Mouse (Mus musculus): ENCODE measurements around the gene Ksr1. TPM values are rescaled to one million over a fixed set of nuclear protein-coding genes. Genes with fewer than 3 reads are reported as not detected.
"Not testable (repeated sequence)": the region's sequence is repeated elsewhere in the genome, so short reads cannot be mapped to it uniquely, and the experiment has no call there.

Ksr1 gene
- polyA plus RNA-seq, 1 experiment from 2014 or later, result 6.0 TPM

GRCm38 (mm10) chr11:79003769-79004638 lies 142.2 kb downstream of the Ksr1 start:
- DNase-seq (ENCODE audit: low spot score) (peak; percentile 48), ATAC-seq (replicated peaks; ENCODE audit: low FRiP score, low TSS enrichment, low read depth) (no peak)
- no peak overlapping the region for H3K4me3 ChIP-seq (ENCODE audit: low read depth, low read length)
- H3K9ac ChIP-seq (ENCODE audit: low read length), result no peak overlapping the region
- WGBS, result 71% methylated on average over 10 of the region's 10 CpGs
- no peaks in the 10 kb centered on the region for H3K36me3 ChIP-seq (ENCODE audit: control insufficient read depth, insufficient read depth, low read length)
- peaks cover 17% of the 10 kb centered on the region for H3K4me1 ChIP-seq (replicated peaks; ENCODE audit: control insufficient read depth, insufficient read depth, low read length)
- no peak overlapping the region for H3K4me2 ChIP-seq (ENCODE audit: low read length)
- H3K27me3 ChIP-seq (replicated peaks; ENCODE audit: control insufficient read depth, insufficient read depth, low read length), result no peaks in the 10 kb centered on the region
- no peaks in the 10 kb centered on the region for H3K9me3 ChIP-seq (ENCODE audit: control insufficient read depth, low read length)
- peak overlapping the region; percentile 62; the same call in 1 of the 2 replicates for H3K27ac ChIP-seq (ENCODE audit: low read depth)

- no peaks in the 10 kb centered on the region for H3K9me3 ChIP-seq (ENCODE audit: control insufficient read depth, low read length)
- ATAC-seq (replicated peaks; ENCODE audit: low FRiP score, low TSS enrichment, low read depth), result 0 out of 2 replicates have a peak, but pooled peaks have one; percentile 22
- WGBS, result 52% methylated on average over 11 of the region's 11 CpGs
- no peak overlapping the region for H3K4me3 ChIP-seq (ENCODE audit: low read depth, low read length)
- H3K27me3 ChIP-seq (replicated peaks; ENCODE audit: control insufficient read depth, insufficient read depth, low read length), result no peaks in the 10 kb centered on the region
- peaks cover 14% of the 10 kb centered on the region for H3K4me1 ChIP-seq (replicated peaks; ENCODE audit: control insufficient read depth, insufficient read depth, low read length)
- H3K36me3 ChIP-seq (ENCODE audit: control insufficient read depth, insufficient read depth, low read length), result no peaks in the 10 kb centered on the region
- no peak overlapping the region for H3K9ac ChIP-seq (ENCODE audit: low read length)
- H3K4me2 ChIP-seq (ENCODE audit: low read length), result no peak overlapping the region
- H3K27ac ChIP-seq (ENCODE audit: low read depth), result peak overlapping the region; percentile 62
- DNase-seq (ENCODE audit: low spot score), result no peak
Observed at GRCm38 (mm10) chr11:79003053-79003768, 143.0 kb downstream of the Ksr1 start.

- H3K27me3 ChIP-seq (replicated peaks; ENCODE audit: control insufficient read depth, insufficient read depth, low read length), result no peaks in the 10 kb centered on the region
- ATAC-seq (replicated peaks; ENCODE audit: low FRiP score, low TSS enrichment, low read depth), result peak; percentile 63; the same call in 1 of the 2 replicates
Observed at GRCm38 (mm10) chr11:79002551-79002951, 143.7 kb downstream of the Ksr1 start.

GRCm38 (mm10) chr11:79001871-79002270 lies 144.3 kb downstream of the Ksr1 start:
- 75% methylated on average over 4 of the region's 4 CpGs for WGBS
- no peaks in the 10 kb centered on the region for H3K27me3 ChIP-seq (replicated peaks; ENCODE audit: control insufficient read depth, insufficient read depth, low read length)
- no peak for ATAC-seq (replicated peaks; ENCODE audit: low FRiP score, low TSS enrichment, low read depth)
- H3K4me1 ChIP-seq (replicated peaks; ENCODE audit: control insufficient read depth, insufficient read depth, low read length), result peaks cover 13% of the 10 kb centered on the region
- H3K9ac ChIP-seq (ENCODE audit: low read length), result no peak overlapping the region
- no peak overlapping the region for H3K4me2 ChIP-seq (ENCODE audit: low read length)
- no peaks in the 10 kb centered on the region for H3K36me3 ChIP-seq (ENCODE audit: control insufficient read depth, insufficient read depth, low read length)
- H3K27ac ChIP-seq (ENCODE audit: low read depth), result no peak overlapping the region; the same call in 1 of the 2 replicates
- no peak overlapping the region for H3K4me3 ChIP-seq (ENCODE audit: low read depth, low read length)
- DNase-seq (ENCODE audit: low spot score), result no peak
- no peaks in the 10 kb centered on the region for H3K9me3 ChIP-seq (ENCODE audit: control insufficient read depth, low read length)

More at GRCm38 (mm10) chr11:79002551-79002951, 143.7 kb downstream of the Ksr1 start:
- Histone ChIP-seq H3K4me1 (replicated peaks; ENCODE audit: control insufficient read depth, insufficient read depth, low read length) (peaks cover 13% of the 10 kb centered on the region), H3K9me3 (ENCODE audit: control insufficient read depth, low read length) (no peaks in the 10 kb centered on the region), H3K36me3 (ENCODE audit: control insufficient read depth, insufficient read depth, low read length) (no peaks in the 10 kb centered on the region), H3K4me2 (ENCODE audit: low read length) (no peak overlapping the region), H3K4me3 (ENCODE audit: low read depth, low read length) (no peak overlapping the region), H3K27ac (ENCODE audit: low read depth) (peak overlapping the region; percentile 55), H3K9ac (ENCODE audit: low read length) (no peak overlapping the region)
- 45% methylated on average over 5 of the region's 5 CpGs for WGBS
- DNase-seq (ENCODE audit: low spot score), result peak; percentile 69

- Histone ChIP-seq H3K36me3 (ENCODE audit: control insufficient read depth, insufficient read depth, low read length) (no peaks in the 10 kb centered on the region), H3K4me1 (replicated peaks; ENCODE audit: control insufficient read depth, insufficient read depth, low read length) (peaks cover 13% of the 10 kb centered on the region; the same call in 1 of the 2 replicates), H3K9ac (ENCODE audit: low read length) (no peak overlapping the region), H3K4me2 (ENCODE audit: low read length) (no peak overlapping the region), H3K4me3 (ENCODE audit: low read depth, low read length) (no peak overlapping the region), H3K27ac (ENCODE audit: low read depth) (peak overlapping the region; percentile 33; the same call in 1 of the 2 replicates), H3K9me3 (ENCODE audit: control insufficient read depth, low read length) (0 out of 2 replicates have a peak, but pooled peaks cover 3% of the 10 kb centered on the region), H3K27me3 (replicated peaks; ENCODE audit: control insufficient read depth, insufficient read depth, low read length) (no peaks in the 10 kb centered on the region)
- 55% methylated on average over 6 of the region's 6 CpGs for WGBS
- DNase-seq (ENCODE audit: low spot score) (no peak), ATAC-seq (replicated peaks; ENCODE audit: low FRiP score, low TSS enrichment, low read depth) (no peak)
Observed at GRCm38 (mm10) chr11:78999118-78999517, 147.1 kb downstream of the Ksr1 start.

- not testable (repeated sequence) for H3K27me3 ChIP-seq (replicated peaks; ENCODE audit: control insufficient read depth, insufficient read depth, low read length); H3K4me3 ChIP-seq (ENCODE audit: low read depth, low read length); H3K36me3 ChIP-seq (ENCODE audit: control insufficient read depth, insufficient read depth, low read length); H3K27ac ChIP-seq (ENCODE audit: low read depth); H3K4me1 ChIP-seq (replicated peaks; ENCODE audit: control insufficient read depth, insufficient read depth, low read length); H3K9ac ChIP-seq (ENCODE audit: low read length); H3K9me3 ChIP-seq (ENCODE audit: control insufficient read depth, low read length); DNase-seq (ENCODE audit: low spot score); ATAC-seq (replicated peaks; ENCODE audit: low FRiP score, low TSS enrichment, low read depth); H3K4me2 ChIP-seq (ENCODE audit: low read length)
- WGBS, result 72% methylated on average over 5 of the region's 5 CpGs
Observed at GRCm38 (mm10) chr11:78990875-78991543, 155.2 kb downstream of the Ksr1 start.

GRCm38 (mm10) chr11:78990096-78990495 lies 156.1 kb downstream of the Ksr1 start:
- Histone ChIP-seq H3K9me3 (ENCODE audit: control insufficient read depth, low read length) (no peaks in the 10 kb centered on the region; the same call in 1 of the 2 replicates), H3K27ac (ENCODE audit: low read depth) (no peak overlapping the region), H3K4me2 (ENCODE audit: low read length) (no peak overlapping the region), H3K36me3 (ENCODE audit: control insufficient read depth, insufficient read depth, low read length) (no peaks in the 10 kb centered on the region), H3K27me3 (replicated peaks; ENCODE audit: control insufficient read depth, insufficient read depth, low read length) (no peaks in the 10 kb centered on the region), H3K4me1 (replicated peaks; ENCODE audit: control insufficient read depth, insufficient read depth, low read length) (no peaks in the 10 kb centered on the region), H3K4me3 (ENCODE audit: low read depth, low read length) (no peak overlapping the region), H3K9ac (ENCODE audit: low read length) (no peak overlapping the region)
- no peak for DNase-seq (ENCODE audit: low spot score)
- WGBS, result 92% methylated on average over 9 of the region's 9 CpGs
- ATAC-seq (replicated peaks; ENCODE audit: low FRiP score, low TSS enrichment, low read depth), result no peak

- not testable (repeated sequence) for H3K27ac ChIP-seq (ENCODE audit: low read depth); ATAC-seq (replicated peaks; ENCODE audit: low FRiP score, low TSS enrichment, low read depth); H3K27me3 ChIP-seq (replicated peaks; ENCODE audit: control insufficient read depth, insufficient read depth, low read length); DNase-seq (ENCODE audit: low spot score); H3K9me3 ChIP-seq (ENCODE audit: control insufficient read depth, low read length); H3K4me2 ChIP-seq (ENCODE audit: low read length); H3K4me3 ChIP-seq (ENCODE audit: low read depth, low read length); H3K4me1 ChIP-seq (replicated peaks; ENCODE audit: control insufficient read depth, insufficient read depth, low read length); H3K9ac ChIP-seq (ENCODE audit: low read length); H3K36me3 ChIP-seq (ENCODE audit: control insufficient read depth, insufficient read depth, low read length)
- WGBS, result 92% methylated on average over 11 of the region's 11 CpGs
Observed at GRCm38 (mm10) chr11:78989206-78989605, 157.0 kb downstream of the Ksr1 start.
